Mouse (Mus musculus): ENCODE data around the gene Dhrs1. TPM values are rescaled to one million over a fixed set of nuclear protein-coding genes. Genes with fewer than 3 reads are reported as not detected.

Dhrs1 gene
- polyA plus RNA-seq, 1 experiment from 2014 or later = 65.9 TPM

DNA sequence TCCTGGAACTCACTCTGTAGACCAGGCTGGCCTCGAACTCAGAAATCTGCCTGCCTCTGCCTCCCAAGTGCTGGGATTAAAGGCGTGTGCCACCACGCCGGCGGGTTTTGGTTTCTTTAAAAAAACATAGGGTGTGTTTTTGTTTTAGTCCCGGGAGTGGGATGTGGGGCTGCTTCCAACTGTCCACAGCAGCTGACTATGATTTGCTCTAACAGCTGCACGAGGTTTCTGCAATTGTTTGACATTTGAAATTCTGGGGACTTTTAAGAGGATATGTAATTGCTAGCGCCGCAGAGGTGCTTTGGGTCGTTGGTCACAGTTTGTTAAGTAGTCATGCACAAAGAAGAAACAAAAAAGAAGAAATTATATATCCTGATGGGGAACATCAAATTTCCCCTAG is 56.1 kb downstream of the Dhrs1 start:
- WGBS = 80% methylated on average over 10 of the region's 10 CpGs
- no peak overlapping the region for H3K27ac ChIP-seq (replicated peaks)

More for the DNA sequence above, 56.1 kb downstream of the Dhrs1 start:
- Histone ChIP-seq H3K4me2 (replicated peaks) (no peak overlapping the region), H3K9ac (replicated peaks) (no peak overlapping the region), H3K9me3 (no peaks in the 10 kb centered on the region), H3K36me3 (no peaks in the 10 kb centered on the region), H3K4me1 (no peaks in the 10 kb centered on the region), H3K4me3 (no peak overlapping the region), H3K27me3 (0 out of 2 replicates have a peak, but pooled peaks cover 3% of the 10 kb centered on the region)
- ATAC-seq (ENCODE audit: low FRiP score, low read depth) = no peak

Other genes starting within 250 kb of the Dhrs1 start
- gene Cpne6, start 235.2 kb downstream of the Dhrs1 start, polyA plus RNA-seq (2016; fragmentation: Nextera tagmentation; extraction: Ambion mirVana) = 0.42 and 0.79 TPM in 2 replicates
- not detected in 2 replicates for gene Nrl, start 220.7 kb downstream of the Dhrs1 start, polyA plus RNA-seq (2016; fragmentation: Nextera tagmentation; extraction: Ambion mirVana)
- 16.8 and 22.0 TPM in 2 replicates for gene Pck2, start 205.4 kb downstream of the Dhrs1 start, polyA plus RNA-seq (2016; fragmentation: Nextera tagmentation; extraction: Ambion mirVana)
- gene Dcaf11, start 185.7 kb downstream of the Dhrs1 start, polyA plus RNA-seq (2016; fragmentation: Nextera tagmentation; extraction: Ambion mirVana) = 113 and 117 TPM in 2 replicates
- gene A730061H03Rik, start 185.3 kb downstream of the Dhrs1 start, polyA plus RNA-seq (2016; fragmentation: Nextera tagmentation; extraction: Ambion mirVana) = not detected in 2 replicates
- 0.24 TPM in 1 of 2 replicates, not detected in the other for gene Fitm1, start 170.1 kb downstream of the Dhrs1 start, polyA plus RNA-seq (2016; fragmentation: Nextera tagmentation; extraction: Ambion mirVana)
- gene Psme1, start 167.6 kb downstream of the Dhrs1 start, polyA plus RNA-seq (2016; fragmentation: Nextera tagmentation; extraction: Ambion mirVana) = 122 and 127 TPM in 2 replicates
- gene Emc9, start 160.4 kb downstream of the Dhrs1 start, polyA plus RNA-seq (2016; fragmentation: Nextera tagmentation; extraction: Ambion mirVana) = 6.4 and 6.7 TPM in 2 replicates
- gene Psme2, start 154.6 kb downstream of the Dhrs1 start, polyA plus RNA-seq (2016; fragmentation: Nextera tagmentation; extraction: Ambion mirVana) = 192 and 215 TPM in 2 replicates
- gene Rnf31, start 154.0 kb downstream of the Dhrs1 start, polyA plus RNA-seq (2016; fragmentation: Nextera tagmentation; extraction: Ambion mirVana) = 20.0 and 20.5 TPM in 2 replicates
- 9.4 and 11.5 TPM in 2 replicates for gene Irf9, start 142.1 kb downstream of the Dhrs1 start, polyA plus RNA-seq (2016; fragmentation: Nextera tagmentation; extraction: Ambion mirVana)
- 6.6 and 7.3 TPM in 2 replicates for gene Rec8, start 127.7 kb downstream of the Dhrs1 start, polyA plus RNA-seq (2016; fragmentation: Nextera tagmentation; extraction: Ambion mirVana)
- 78.5 and 85.4 TPM in 2 replicates for gene Ipo4, start 109.7 kb downstream of the Dhrs1 start, polyA plus RNA-seq (2016; fragmentation: Nextera tagmentation; extraction: Ambion mirVana)
- 3.5 and 4.9 TPM in 2 replicates for gene Gm49378, start 107.8 kb downstream of the Dhrs1 start, polyA plus RNA-seq (2016; fragmentation: Nextera tagmentation; extraction: Ambion mirVana)
- gene Tm9sf1, start 101.9 kb downstream of the Dhrs1 start, polyA plus RNA-seq (2016; fragmentation: Nextera tagmentation; extraction: Ambion mirVana) = 64.0 and 66.1 TPM in 2 replicates
- 0.63 and 0.80 TPM in 2 replicates for gene Tssk4, start 95.5 kb downstream of the Dhrs1 start, polyA plus RNA-seq (2016; fragmentation: Nextera tagmentation; extraction: Ambion mirVana)
- 63.8 and 67.2 TPM in 2 replicates for gene Mdp1, start 85.2 kb downstream of the Dhrs1 start, polyA plus RNA-seq (2016; fragmentation: Nextera tagmentation; extraction: Ambion mirVana)
- 56.4 and 64.8 TPM in 2 replicates for gene Gmpr2, start 73.7 kb downstream of the Dhrs1 start, polyA plus RNA-seq (2016; fragmentation: Nextera tagmentation; extraction: Ambion mirVana)
- gene Nedd8, start 73.6 kb downstream of the Dhrs1 start, polyA plus RNA-seq (2016; fragmentation: Nextera tagmentation; extraction: Ambion mirVana) = 515 and 554 TPM in 2 replicates
- 53.5 and 55.4 TPM in 2 replicates for gene Tinf2, start 63.9 kb downstream of the Dhrs1 start, polyA plus RNA-seq (2016; fragmentation: Nextera tagmentation; extraction: Ambion mirVana)
- 0.56 and 0.59 TPM in 2 replicates for gene Tgm1, start 31.8 kb downstream of the Dhrs1 start, polyA plus RNA-seq (2016; fragmentation: Nextera tagmentation; extraction: Ambion mirVana)
- 34.7 and 35.3 TPM in 2 replicates for gene Rabggta, start 23.4 kb downstream of the Dhrs1 start, polyA plus RNA-seq (2016; fragmentation: Nextera tagmentation; extraction: Ambion mirVana)
- gene Nop9, start within 50 bp of the Dhrs1 start, polyA plus RNA-seq (2016; fragmentation: Nextera tagmentation; extraction: Ambion mirVana) = 44.1 and 45.9 TPM in 2 replicates
- gene Cideb, start 12.8 kb upstream of the Dhrs1 start, polyA plus RNA-seq (2016; fragmentation: Nextera tagmentation; extraction: Ambion mirVana) = not detected in 2 replicates
- gene Ltb4r2, start 15.7 kb upstream of the Dhrs1 start, polyA plus RNA-seq (2016; fragmentation: Nextera tagmentation; extraction: Ambion mirVana) = 0.24 and 0.41 TPM in 2 replicates
- gene Ltb4r1, start 20.3 kb upstream of the Dhrs1 start, polyA plus RNA-seq (2016; fragmentation: Nextera tagmentation; extraction: Ambion mirVana) = 0.13 TPM in 1 of 2 replicates, not detected in the other
- gene Adcy4, start 38.4 kb upstream of the Dhrs1 start, polyA plus RNA-seq (2016; fragmentation: Nextera tagmentation; extraction: Ambion mirVana) = 6.6 and 7.9 TPM in 2 replicates
- gene Ripk3, start 43.2 kb upstream of the Dhrs1 start, polyA plus RNA-seq (2016; fragmentation: Nextera tagmentation; extraction: Ambion mirVana) = 5.3 and 8.3 TPM in 2 replicates
- gene Nfatc4, start 77.5 kb upstream of the Dhrs1 start, polyA plus RNA-seq (2016; fragmentation: Nextera tagmentation; extraction: Ambion mirVana) = 20.2 and 24.0 TPM in 2 replicates
- 27.6 and 28.0 TPM in 2 replicates for gene Nynrin, start 108.3 kb upstream of the Dhrs1 start, polyA plus RNA-seq (2016; fragmentation: Nextera tagmentation; extraction: Ambion mirVana)
- gene Cbln3, start 138.7 kb upstream of the Dhrs1 start, polyA plus RNA-seq (2016; fragmentation: Nextera tagmentation; extraction: Ambion mirVana) = 0.12 and 0.15 TPM in 2 replicates
- gene Khnyn, start 139.3 kb upstream of the Dhrs1 start, polyA plus RNA-seq (2016; fragmentation: Nextera tagmentation; extraction: Ambion mirVana) = 21.5 and 22.4 TPM in 2 replicates
- 41.3 and 44.6 TPM in 2 replicates for gene Sdr39u1, start 154.6 kb upstream of the Dhrs1 start, polyA plus RNA-seq (2016; fragmentation: Nextera tagmentation; extraction: Ambion mirVana)
- not detected in 2 replicates for gene Cma1, start 199.0 kb upstream of the Dhrs1 start, polyA plus RNA-seq (2016; fragmentation: Nextera tagmentation; extraction: Ambion mirVana)
- gene Cma2, start 205.3 kb upstream of the Dhrs1 start, polyA plus RNA-seq (2016; fragmentation: Nextera tagmentation; extraction: Ambion mirVana) = not detected in 2 replicates